Mouse (Mus musculus): Measurements from ENCODE around the gene Morf4l1.
"Not testable (repeated sequence)": the region's sequence is repeated elsewhere in the genome, so short reads cannot be mapped to it uniquely, and the experiment has no call there.

Gene Morf4l1

DNA sequence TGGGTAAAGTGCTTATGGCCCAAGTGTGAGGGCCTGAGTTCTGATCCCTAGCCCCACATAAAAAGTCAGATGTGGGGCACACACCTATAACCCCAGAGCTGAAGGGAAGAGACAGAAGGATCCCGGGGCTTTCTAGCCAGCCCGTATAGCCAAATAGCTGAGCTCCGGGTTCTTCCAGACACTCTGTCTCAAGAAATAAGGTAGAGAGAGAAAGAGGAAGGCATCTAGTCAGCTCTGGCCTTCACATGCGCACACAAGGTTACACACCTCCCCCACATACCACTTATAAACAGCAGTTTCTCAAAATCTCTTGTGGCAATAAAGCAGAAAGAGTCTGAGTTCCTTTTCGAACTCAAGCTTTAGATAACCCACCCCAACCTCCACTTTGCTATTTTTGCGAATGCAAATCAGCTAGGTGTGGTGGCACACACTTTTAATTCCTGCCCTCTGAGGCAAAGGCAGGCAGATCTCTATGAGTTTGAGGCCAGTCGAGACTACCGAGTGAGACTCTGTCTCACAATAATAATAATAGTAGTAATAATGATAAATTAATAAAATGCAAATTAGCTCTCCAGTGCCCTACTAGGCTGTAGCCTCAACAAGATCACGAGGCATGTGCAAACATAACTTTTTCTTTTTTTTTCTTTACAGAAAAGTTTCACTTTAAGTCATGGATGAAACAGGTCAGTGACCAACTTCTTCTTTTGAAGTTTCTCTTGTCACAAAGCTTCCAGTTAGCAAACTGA lies 54.6 kb downstream of the Morf4l1 start:
- DNase-seq = no peak

DNA sequence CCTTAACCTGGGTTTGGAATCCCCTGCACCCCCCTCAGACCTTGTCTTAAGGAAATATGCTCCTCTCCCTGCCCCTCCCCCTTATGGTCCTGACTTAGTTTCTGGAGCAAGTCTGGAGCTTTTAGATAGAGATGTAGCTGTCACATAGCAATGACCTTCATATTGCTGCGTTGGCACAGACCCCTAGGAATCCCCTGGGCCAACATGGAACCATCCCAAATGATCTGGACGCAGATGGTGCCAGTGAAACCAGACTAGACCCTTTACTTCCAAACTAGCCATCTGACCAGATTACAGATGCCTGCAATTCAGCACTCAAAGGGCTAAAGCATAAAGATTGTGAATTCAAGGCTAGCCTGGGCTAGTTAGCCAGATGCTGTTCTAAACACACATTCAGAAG lies 57.9 kb downstream of the Morf4l1 start:
- DNase-seq = no peak

DNA sequence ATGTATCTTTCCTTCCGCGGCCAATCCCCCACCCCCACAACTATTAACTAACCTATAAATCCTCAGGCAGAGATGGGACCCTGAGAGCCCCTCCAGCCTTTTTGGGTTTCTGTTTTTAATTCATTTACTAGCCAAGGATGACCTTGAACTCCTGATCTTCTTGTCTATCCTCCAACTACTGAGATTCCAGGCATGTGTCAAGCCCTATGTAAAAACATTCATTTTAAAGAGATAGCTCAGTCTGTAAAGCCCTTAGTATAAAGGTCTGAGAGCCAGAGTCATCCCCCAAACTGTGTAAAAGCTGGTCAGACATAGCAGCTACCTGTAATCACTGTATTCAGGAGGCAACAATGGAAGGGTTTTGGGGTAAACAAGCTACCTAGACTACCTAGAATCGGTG lies 58.7 kb downstream of the Morf4l1 start:
- no peak for DNase-seq

DNA sequence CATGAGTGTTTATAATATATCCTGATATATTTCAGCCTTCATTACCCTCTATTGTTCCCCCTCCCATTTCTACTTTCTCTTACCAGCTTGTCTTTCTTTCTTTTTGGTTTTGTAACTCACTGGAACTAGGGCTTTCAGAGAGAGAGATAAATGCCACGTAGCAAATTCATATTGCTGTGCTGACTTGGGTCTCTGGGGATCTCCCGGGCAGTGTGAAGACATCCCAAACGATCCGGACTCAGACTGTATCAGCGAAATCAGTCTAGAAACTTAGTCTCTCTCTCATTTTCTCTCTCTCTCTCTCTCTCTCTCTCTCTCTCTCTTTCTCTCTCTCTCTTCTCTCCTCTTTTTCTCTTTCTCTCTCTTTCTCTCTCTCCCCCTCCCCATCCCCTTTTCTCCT lies 59.2 kb downstream of the Morf4l1 start:
- no peak for DNase-seq

DNA sequence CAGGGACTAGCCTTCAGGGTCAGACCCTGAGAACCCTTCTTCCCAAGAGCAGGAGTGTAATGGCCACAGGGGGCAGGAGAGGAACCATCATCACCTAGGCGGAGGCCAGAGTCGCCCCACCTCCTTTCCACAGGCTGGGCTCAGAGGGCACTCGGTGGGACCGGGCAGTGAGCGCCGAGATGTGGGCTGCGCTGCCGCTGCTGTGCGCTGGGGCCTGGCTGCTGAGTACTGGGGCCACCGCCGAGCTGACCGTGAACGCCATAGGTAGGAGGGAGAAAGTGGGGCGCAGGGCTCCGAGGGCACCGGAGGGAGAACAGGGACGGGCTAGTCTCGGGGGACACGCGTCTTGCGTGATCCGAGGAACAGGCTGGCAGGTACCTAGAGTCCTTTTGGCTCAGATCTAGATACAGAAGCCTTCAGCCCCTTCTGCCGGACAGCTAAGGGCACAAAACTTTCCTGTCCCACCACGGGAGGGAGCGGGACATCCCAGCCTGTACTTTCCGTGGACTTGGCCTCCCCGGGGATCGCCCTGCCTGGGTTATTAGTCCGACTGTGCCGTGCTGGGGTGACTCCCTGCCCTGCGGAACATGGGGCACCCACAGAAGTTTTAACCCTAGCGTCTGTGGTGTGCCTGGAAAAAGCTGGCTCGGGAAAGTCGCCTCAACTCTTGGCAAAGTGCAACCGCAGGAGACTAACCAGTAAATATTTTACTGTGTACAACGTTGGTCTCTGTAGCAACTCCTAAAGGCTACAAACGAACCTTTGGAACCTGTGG lies 60.0 kb downstream of the Morf4l1 start:
- DNase-seq = peak; percentile 20

GRCm38 (mm10) chr9:90053852-90054251 lies 60.7 kb downstream of the Morf4l1 start, which contains the start of gene Ctsh:
Gene Ctsh (plus strand): TSS chr9:90054152.
- no peak for DNase-seq

GRCm38 (mm10) chr9:90047937-90048627 lies 66.5 kb downstream of the Morf4l1 start:
- no peak for DNase-seq

DNA sequence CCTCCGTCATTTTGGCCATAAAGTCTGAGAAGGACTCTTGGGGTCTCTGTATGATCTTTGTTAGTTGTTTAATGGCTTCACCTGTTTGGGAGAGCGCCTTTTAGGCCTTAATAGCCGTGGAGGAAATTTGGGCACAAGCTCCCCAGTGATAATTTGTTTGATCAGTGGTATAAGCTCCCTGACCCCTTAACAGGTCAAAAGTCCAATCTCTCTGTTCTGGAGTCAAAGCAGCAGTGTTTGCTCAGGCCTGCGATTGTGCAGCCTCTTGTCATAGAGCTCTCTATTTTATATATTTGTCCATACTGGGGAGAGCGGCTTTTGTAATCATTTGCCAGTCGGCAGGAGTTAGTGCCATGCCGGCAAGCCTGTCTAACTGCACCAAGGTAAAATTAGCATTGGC lies 69.4 kb downstream of the Morf4l1 start:
- DNase-seq = no peak

GRCm38 (mm10) chr9:90042906-90043305 lies 71.7 kb downstream of the Morf4l1 start:
- not testable (repeated sequence) for DNase-seq
